Mouse (Mus musculus): ENCODE measurements around the gene Snx29.
"Not testable (repeated sequence)": the region's sequence is repeated elsewhere in the genome, so short reads cannot be mapped to it uniquely, and the experiment has no call there.

Snx29 gene

DNA sequence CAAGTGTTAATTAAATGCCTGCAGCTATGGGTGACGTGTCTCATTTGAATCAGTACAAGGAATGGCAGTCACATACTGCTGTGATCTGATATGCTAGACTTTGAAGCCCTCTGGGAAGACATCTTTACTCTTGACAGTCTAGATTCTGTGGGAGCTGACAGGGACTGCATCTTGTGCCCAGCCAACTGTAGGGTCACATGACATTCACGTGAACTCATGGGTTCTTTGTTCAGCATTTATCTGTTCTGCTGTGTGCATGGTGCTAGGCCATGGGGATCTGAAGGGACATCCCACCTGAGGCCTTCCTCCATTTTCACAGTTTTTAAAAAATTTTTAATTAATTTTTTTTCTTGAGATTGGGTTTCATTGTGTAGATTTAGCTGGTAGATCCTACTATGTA is 91.9 kb downstream of the Snx29 start:
- no peak for DNase-seq

DNA sequence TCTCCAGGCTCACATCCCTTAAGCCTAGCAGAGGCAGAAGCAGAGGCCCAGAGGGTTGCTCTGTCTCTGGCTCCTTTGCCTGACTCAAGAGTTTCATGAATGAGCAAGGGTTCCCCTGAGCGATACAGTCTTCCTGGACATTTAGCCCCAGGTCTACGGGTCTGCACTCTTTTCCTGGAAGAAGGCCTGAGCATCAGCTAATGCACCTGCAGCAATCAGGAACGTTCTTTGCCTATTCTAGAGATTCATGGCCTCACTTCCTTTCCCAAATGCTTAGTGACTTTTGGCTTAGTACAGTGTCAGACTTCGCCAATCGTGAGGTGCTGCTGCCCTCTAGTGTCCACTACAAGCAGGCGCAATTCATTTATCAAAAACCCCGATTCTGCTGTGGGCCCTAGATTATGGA is 95.5 kb downstream of the Snx29 start:
- peak; percentile 41 to 61 for DNase-seq

DNA sequence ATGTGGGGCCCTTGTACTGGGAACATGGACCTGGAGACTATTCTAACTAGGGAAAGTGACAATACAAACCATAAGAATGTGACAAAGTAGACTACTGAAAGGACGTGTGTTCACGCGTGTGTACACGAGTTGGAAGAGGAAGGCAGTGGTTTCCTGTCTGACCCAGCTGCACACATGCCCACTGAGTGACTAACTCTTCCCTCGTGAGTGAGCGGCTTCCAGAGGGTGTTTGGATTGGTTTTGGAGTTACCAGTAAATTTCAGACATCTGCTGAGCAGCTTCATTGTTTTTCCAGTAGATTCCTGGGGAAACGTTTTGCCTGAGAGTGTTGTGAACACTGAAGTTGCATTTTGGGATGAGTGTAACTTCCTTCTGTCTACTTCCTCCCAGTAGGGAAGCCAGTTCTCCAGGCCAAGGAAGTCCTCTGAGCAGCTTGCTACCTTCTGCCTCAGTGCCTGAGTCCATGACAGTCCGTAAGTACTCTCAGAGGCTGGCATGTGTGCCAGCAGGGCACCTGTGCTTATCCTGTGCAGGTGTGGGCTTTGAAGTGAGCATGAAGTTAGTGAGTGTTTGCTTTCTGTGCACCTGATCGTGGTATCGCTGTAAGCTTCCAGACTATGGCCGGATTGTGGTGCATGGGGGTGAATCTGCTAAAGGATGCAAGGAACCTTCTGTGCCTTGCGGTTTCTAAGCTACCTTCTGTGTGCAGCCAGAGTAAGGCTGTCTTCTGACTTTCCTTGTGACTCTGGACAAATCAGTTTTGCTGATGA is 97.8 kb downstream of the Snx29 start:
- DNase-seq: peak in 1 of 2 experiments; percentile 41

DNA sequence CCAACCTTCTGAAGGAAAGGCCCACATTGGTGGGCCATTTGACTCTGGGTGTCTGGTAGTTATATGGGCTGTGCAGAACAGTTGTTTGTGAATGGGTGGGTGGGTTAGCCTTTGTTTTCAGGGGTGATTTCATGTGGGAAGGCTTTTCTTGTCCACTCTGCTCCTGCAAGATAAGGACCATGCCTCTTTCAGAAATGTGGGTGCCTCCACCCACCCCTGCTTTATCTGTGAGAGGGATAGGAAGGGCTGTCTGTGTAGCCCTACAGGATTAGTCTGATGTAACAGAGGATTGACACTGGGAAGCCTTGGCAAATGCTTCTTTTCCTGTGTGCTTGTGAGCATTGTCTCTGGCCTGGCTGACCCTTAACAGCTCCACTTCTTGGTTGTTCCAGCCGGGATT is 99.5 kb downstream of the Snx29 start:
- DNase-seq: no peak

DNA sequence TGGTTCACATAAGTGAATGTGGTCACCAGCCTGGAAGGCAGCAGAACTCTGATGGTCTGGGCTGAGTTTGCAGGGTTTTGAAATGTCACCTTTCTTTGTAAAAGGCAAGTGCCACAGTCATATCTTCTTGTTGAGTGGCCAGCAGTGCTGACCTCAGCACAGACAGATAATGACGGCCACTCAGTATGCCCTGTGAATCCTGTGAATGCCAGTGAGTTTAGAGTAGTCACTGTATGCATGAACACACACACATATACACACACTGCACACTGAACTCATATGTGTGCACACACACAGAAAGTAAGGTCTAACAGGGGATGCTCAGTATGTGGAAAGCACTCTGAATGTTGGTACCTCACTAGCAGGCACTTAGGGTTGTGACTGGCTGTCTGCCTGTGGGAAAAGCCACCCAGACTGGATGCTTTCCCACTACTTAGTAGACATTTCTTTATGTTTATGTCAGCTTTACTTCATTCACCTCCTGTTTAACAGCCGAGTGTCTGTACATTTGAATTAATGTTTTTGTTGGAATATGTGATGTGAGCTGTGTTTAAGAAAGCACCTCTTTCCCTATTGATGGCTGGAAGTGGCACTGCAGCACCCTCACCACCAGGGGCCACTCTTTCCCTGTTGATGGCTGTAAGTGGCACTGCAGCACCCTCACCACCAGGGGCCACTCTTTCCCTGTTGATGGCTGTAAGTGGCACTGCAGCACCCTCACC is 100.3 kb downstream of the Snx29 start:
- DNase-seq: no peak

DNA sequence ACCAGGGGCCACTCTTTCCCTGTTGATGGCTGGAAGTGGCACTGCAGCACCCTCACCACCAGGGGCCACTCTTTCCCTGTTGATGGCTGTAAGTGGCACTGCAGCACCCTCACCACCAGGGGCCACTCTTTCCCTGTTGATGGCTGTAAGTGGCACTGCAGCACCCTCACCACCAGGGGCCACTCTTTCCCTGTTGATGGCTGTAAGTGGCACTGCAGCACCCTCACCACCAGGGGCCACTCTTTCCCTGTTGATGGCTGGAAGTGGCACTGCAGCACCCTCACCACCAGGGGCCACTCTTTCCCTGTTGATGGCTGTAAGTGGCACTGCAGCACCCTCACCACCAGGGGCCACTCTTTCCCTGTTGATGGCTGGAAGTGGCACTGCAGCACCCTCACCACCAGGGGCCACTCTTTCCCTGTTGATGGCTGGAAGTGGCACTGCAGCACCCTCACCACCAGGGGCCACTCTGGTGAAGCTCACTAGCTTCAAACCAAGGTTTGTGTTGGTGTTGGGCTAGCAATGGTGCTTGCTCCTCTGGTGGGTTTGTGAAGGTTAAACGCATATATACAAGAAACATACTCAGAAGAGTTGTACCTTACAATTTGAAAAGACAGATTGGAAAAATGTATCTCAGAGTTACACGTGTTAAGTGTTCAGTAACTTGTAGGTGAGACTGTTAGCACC is 101.0 kb downstream of the Snx29 start:
- peak; percentile 48 to 65 for DNase-seq

DNA sequence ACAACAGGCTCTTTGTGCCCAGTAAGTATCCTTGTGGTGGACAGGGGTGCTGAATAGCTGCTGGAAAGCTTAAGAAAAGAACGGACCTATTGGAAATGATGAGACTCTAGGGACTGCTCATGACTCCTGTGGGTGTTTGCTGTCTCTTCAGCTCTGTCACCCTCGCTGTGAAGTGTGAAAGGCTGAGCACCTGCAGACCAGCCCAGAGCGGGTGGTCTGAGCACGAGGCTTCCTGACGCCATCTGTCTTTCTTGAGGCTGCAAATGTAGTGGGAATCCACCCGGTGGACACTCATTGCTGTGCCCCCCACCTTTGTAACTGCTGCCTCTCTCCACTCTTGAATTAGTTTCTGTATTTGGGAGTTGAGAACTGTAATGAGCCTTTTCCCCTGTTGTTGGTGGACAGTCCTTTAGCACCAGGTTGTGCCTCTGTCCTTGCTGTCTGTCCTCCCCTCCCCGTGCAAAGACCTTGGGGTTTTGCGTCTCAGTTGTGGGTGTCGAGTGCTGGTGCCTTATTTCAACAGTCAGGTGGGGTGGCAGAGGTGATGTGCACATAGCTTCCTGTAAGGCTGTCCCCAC is 101.9 kb downstream of the Snx29 start:
- DNase-seq: no peak

DNA sequence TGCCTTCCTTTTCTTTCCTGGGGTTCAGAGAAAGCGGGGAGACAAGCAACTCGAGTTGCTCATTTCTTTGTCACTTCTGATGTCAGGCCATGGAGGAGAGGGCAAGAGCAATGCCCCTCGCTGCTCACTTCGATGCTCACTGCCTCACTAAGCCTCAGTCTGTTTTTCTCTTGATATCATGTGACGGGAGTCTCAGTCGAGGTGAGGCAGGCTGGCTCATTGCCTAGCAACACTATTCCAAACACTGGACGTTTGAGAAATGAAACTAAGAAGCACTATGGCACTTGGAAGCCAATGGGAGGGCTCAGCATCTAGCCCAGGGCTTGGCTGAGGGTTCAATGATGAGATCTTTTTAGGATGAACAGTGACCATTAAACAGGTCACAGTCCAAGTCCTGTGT is 102.6 kb downstream of the Snx29 start:
- DNase-seq: peak in 1 of 2 experiments; percentile 34

DNA sequence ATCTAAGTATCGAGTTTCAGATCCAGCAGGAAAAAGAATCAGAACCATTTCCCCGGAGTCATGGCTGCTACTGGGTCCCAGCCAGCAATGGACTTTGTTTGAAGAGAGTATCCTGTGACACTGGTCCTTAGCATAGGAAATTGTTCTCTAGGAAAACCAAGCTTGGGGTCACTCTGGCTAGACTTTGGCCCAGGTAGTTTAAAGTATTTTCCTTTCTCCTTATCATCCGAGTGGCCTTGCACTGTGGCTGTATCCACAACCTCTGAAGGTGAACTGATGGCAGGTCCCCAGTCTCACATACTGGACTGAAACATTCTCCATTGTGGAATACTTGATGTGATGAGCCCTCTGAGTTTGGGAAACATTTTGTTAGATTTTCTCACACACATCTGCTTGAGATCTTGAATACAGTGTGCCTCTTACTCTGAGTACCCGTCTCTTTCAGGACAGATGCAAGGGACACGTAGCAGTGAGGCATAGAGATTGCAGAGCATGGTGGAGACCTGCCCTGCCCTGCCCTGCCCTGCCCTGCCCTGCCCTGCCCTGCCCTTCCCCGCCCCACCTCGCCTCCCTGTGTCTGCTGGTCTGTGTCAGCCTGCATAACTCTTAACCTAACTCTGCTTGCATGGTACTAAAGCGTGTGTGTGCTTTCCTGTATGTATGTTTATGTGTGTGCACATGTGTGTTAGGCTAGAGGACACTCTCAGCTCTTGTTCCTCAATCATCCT is 104.3 kb downstream of the Snx29 start:
- no peak for DNase-seq

DNA sequence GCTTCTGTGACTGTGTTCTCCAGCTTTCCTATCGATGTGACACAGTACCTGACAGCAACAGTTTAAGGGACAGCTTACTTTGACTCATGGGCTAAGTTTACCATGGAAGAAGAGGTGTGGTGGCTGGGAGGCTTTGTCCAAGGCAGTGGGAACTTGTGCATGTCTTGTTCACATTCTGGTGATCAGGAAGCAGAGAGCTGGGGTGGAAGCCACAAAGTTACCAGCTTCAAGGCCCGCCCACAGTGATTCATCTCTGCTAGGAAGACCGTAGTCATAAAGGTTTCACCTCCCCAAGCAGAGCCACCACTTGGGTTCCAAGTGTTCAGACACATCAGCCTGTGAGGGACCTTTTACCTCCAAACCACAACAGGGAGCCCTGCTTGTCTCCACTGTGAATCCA is 107.1 kb downstream of the Snx29 start:
- no peak for DNase-seq

DNA sequence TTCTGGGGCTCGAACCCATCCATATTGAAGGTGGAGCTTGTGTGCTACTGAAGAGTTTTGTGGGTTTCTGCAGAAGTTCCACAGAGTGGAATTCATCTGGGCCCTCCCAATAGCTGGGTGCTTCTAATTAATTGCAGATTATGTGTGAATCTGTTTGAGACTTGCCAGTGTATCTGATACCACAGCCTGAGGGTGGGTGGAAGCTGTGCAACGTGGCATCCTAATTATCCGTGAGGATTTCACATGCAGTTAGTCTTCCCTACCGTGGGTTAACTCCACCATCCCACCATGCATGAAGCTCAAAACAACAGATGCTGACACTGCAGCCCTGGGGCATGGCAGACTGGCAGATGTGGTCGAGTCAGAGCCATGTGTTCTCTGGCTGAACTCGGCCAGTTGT is 107.8 kb downstream of the Snx29 start:
- DNase-seq: no peak

DNA sequence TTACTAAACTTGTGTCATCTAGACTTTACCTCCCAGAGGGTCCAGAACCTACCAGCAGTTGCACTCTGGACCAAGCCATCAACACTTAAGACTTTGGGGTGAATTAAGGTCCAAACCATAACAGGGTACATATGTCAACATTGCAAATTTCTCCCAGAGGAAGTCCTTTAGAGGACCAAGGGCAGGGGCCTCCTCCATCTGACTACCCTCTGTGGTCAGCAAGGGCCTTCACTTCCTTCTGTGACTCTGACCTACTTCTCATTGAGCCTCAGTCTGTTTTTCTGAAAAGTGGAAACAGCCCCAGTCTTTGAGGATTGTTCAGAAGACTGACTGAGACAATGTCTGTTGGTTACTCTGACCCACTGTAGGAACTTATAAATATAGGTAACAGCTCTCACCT is 111.1 kb downstream of the Snx29 start:
- peak in 1 of 2 experiments; percentile 14 for DNase-seq

DNA sequence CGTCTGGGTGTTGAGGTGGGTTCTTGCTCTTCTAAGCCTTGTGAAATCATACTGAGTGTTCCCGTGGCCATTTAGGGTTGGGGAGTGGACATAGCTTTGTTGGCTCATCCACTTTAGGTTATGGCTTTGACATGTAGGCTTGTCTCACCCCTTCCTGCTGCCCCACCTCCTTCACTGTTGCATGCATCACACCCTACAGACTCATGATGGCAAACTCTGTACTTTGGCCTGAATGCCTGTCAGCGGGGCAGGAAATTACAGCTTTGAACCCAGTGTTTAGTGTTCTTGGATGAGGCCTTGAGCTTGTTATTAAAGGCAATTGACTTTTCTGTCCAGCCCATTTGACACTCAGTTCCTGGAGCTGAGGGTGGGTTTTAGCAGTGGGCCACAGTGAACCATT is 114.9 kb downstream of the Snx29 start:
- no peak for DNase-seq

DNA sequence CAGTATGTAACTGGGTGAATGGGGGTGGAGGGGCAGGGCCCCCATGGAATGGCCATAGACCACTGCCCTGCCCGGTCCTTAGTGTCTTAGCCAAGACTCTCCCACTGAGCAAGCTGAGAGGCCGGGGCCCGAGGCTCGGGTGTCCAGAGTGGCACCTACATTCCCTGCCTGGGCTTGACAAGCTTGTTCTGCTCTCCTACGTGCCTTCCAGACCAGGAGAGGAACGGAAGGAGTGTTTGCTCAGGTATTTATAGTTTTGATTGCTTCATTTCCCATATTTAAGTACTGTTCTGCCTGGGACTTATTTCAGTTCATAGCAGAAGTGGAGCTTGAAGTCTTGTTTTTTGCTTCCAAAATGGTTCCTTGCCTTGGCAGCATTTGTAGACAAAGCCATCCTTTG is 116.7 kb downstream of the Snx29 start:
- peak; percentile 39 to 73 for DNase-seq

DNA sequence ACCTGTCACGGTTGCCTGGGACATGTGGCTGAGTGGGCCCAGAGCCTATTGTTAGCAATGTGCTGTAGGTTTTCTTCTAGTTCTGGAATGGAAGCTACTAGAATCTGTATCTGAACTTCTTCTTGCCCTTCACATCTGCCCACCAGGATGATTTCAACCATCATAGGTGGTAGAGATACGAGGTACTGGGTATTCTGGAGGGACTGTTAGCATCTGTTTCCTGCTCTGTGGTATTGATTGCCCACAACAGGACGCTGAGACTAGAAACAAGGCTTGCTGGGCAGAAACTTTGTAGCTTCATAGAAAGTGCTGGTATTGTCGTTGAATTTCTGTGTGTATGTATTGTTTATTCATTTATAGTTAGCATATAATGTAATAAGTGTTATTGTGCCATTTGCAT is 118.9 kb downstream of the Snx29 start:
- DNase-seq: no peak

DNA sequence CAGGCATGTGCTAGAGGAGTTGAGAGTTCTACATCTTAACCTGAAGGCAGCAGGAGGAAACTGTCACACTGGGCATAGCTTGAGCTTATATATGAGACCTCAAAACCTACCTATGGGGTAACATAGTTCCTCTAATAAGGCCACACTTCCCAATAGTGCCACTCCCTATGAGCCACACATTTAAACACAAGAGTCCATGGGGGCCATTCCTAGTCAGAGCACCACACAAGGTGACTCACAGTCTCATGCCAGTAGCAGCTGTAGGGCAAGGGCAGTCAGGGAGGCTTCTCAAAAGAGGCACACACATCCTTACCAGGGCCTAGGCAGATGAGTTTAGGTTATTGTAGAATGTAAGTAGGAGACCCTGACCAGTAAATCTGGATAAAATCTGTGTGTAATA is 119.8 kb downstream of the Snx29 start:
- DNase-seq: no peak

DNA sequence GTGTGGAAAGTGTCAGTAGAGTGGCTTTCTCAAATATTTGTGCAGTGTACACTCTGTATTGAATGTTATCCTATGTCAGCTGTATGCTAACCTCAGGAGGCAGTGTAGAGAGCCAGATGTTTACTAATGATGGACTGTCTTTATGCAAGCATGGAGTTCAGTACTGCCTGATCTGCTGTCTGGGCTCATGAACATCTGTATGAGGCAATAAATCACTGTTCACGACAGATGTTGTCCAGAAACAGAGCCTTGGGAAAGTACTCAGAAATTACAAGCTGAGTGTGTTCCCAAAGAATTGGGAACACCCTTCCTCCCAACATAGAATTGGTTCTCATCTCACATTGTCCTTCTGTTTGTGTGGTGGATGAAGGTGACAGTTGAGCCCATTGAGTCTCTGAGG is 121.9 kb downstream of the Snx29 start:
- no peak for DNase-seq

DNA sequence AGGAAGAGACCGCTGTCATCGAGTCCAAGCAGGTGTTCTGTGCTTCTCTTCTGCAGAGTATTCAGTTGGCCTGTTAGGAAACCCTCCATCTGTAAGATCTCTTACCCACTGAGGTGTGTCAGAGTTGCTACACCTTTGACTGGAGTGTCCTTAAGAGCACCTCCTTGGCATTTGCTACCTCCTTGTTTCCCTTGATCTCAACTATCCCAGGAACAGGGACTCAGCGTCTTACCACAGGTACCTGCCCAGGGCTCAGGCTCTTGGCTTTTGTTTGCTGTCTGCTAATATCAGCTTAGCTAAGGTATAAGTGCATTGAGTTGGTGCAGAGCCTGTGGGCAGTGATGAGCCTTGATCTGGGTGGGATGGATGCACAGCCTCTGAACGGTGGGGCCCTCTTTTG is 124.3 kb downstream of the Snx29 start:
- peak; percentile 36 to 60 for DNase-seq

DNA sequence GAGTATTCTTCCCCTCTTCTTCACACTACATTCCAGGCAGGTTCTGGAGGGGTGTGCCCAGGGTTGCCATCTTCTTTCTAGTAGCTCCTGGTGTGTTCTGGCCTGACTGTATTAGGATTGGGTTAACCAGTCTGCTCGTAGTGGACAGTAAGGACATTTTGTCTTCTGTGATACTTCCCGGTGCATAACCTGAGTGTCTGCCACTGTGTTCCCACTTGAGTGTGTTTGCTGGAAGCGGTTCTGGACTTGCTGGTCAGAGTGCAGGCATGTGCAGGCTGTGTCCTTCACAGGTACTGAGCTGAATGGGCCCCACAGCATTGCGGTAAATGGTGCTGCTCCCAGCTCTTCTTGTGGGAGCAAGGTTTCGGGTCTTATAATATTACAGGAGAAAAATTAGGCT is 125.2 kb downstream of the Snx29 start:
- no peak for DNase-seq

DNA sequence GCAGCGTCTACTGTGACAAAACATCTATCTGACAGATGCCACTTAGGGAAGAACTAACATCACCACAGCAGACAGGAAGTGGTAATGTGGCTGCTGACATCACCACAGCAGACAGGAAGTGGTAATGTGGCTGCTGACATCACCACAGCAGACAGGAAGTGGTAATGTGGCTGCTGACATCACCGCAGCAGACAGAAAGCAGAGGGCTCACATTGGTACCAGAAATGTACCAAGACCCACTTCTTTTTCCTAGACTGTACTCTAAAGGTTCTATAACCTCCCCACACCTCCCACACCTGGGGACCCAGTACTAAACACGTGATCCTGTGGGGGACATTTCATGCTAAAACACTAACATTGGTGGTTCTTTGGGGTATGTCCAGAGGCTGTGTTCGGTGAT is 126.0 kb downstream of the Snx29 start:
- not testable (repeated sequence) for DNase-seq

DNA sequence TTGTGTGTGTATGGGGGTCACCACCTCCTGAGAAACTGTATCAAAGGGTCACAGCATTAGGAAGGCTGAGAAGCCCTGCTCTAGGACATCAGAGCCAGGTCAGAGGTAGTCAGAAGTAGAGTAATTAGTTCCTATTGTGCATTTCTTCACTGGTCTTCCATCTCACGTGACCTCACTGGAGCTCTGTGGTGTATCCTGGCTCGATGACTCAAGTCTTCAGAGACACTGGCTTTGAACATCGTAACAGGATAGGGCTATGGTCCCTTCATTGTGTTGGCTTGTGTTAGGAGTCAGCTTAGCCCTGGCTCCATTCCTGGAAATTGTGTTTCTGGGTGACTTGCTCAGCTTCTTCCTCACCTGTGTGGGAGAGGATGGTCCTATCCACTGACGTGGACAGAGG is 126.6 kb downstream of the Snx29 start:
- DNase-seq: no peak

DNA sequence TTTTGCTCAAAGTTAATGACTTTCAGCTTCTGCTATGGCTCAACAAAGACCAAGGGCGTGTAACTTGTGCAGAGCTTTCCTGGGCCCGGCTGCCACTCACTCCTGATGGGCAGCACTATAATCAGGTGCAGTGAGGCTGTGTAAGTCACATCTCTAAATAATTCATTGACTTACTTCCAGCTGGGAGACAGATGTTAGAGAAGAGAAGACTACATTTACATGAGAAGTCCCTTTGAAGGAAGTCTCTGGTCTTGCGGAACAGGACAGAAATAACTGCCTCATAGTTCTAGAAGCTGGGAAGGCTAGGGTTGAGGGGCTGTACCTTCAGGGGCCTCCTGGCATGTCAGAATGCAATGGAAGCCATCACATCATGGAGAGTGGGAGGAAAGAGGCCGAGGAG is 127.9 kb downstream of the Snx29 start:
- DNase-seq: no peak

DNA sequence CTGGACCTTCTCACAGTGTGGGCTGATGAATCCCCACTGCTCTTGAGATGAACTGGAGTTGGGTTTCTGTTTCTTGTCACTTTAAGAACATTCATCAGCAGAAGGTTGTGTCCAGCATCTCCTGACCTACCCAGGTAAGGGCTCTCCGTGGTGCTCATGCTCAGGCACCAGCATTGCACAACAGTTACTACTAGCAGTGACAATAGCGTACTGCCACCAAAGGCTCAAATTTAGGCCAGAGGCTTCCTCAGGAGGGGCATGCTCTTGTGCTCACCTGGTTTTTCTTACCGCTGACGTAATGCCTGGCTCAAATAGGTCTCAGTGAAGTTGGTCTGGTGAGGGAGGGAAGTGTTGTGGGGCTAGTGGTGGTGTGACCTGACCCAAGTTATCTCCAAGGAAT is 132.2 kb downstream of the Snx29 start:
- peak in 1 of 2 experiments; percentile 35 for DNase-seq

Measured in lung, postnatal 4 days (tissue).